Mouse (Mus musculus) hematopoietic stem cell, adult 5-6 weeks (primary cell): Measurements from ENCODE around the gene Ccdc160. TPM values are rescaled to one million over a fixed set of nuclear protein-coding genes. Genes with fewer than 3 reads are reported as not detected.

Source experiments
- ATAC-seq, 2 experiments: fragments of 125-278 bp in 1 of 2; replicated peaks in 1 of 2; 2 replicates each; pipeline ENCODE4 v1.8.0; 2016 to 2017; ENCODE audit warnings: inconsistent platforms in 2 of 2, mild to moderate bottlenecking in 2 of 2, moderate number of reproducible peaks in 2 of 2, low read depth in 1 of 2, moderate TSS enrichment in 1 of 2; ENCODE audit not compliant: low FRiP score in 2 of 2, poor library complexity in 2 of 2, severe bottlenecking in 2 of 2, insufficient read depth in 1 of 2, low TSS enrichment in 1 of 2
- total RNA-seq: library from RNA; stranded (forward); fragments of 172-1452, 232-1000 nt; gene quantifications from 2 replicates; pipeline ENCODE4 v1.2.3, GENCODE M21; 2017

Ccdc160 gene
- 0.25 and 1.3 TPM in 2 replicates for total RNA-seq

DNA sequence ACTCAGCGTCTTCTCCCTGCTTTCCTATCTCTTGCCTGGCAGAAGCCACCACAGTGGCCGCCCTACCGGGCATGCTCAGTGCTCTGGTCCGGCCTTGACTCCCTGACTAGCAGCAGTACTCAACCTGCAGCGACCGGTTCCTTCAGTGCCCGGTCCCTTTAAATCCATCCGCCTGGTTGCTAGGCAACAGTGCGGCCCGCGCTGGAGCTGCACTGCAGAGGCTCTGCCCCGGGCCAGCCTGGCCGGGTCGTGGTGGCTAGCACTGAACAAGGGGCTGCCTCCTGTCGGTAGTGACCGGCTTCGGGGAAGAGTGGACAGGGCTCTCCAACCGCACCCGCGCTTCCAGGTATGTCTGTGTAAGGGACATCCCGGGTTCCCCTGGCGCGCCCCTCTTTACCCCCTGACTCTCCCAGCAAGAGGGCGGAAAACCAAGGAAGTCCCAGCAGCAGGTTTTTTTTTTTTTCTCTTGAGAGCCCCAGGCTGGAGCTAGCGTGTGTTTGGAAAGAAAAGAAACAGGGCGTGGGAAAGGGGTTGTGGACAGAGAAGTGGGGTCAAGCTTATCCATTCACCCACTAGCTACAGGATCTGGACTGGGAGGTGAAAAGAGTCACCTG is at the start of gene Ccdc160:
Gene Ccdc160 (plus strand): TSS at position 221 of the 614 bp plus-strand sequence.
- peak; percentile 75 to 81 for ATAC-seq

DNA sequence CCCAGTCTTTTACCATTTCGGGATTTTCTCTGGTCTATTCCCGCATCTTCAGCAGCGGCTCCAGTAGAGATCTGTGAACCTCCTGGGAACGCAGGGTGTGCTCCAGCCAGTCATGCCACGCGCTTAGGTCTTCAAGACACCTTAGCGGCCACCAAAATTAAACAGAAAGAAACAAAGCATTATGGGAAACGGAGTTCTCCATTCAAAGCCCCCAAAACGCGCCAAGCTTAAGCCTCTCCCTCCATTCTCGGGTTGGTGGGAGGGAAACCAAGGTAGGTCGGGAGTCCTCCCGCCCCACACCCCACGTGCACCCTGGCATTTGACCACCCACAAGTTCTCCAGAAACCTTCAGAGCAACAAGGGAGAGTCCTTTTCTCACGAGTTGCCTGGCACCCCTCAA is 47.2 kb upstream of the Ccdc160 start:
- peak; percentile 28 to 48; a peak in 2 of 4 replicates for ATAC-seq

DNA sequence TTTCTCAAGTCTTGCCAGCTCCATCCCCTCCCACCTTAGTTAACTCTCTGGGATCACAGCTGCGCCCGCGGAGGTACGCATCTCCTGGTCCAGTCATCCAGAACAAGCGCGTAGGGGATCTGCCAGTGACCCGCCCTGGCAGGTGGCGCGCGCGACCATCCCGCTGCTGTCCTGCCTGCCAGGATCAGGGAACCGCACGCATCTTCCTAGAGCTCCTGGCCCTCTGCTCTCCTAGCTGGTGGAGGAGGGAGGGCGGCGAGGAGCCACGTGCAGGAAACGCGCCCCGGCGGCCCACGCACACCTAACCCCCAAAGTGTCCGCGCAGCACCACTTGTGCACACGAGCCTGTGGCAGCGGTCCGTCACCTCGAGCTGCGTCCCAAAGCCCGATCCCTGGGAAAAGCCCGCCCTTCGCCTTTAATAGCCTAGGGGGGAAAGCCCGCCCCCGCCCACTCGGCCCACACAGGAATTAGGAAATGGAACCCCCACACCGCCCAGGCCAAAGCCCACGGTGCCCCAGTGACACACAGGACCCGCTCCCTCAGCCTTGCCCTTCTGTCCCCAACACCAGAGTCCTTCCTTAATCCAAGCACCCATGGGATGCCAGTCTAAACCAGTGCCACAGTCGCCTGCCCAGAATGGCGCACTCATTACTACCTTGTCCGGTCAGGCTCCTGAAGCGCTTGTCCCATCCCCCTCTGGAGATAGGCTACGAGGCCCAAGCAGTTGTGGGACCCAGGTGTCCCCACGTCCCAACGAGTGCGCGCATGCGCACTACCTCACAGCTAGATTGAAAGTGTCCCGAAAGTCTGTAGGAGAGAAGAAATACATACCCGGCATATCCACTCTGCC is 46.6 kb upstream of the Ccdc160 start:
- peak; percentile 33 to 51 for ATAC-seq

DNA sequence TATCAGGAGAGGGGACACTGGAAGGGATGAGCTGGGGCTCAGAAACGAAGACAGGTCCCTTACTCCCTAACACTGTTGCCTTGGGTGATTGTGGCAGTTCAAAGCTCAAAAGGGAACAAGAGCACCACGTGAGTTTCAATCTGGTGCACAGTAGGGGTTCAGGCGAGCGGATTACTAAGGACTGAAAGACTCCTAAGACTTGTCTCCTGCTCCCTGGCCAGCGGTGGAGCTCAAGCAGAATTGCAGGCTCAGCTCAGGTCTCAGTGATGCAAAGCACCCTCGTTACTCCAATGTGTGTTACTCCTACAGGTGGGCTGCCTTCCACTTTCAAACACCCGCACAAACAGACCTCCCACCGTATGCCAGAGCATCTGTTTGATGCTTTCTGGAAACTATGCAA is 45.5 kb upstream of the Ccdc160 start:
- ATAC-seq: 0 out of 4 replicates have a peak, but pooled peaks of 1 of the 2 experiments have one; percentile 30

DNA sequence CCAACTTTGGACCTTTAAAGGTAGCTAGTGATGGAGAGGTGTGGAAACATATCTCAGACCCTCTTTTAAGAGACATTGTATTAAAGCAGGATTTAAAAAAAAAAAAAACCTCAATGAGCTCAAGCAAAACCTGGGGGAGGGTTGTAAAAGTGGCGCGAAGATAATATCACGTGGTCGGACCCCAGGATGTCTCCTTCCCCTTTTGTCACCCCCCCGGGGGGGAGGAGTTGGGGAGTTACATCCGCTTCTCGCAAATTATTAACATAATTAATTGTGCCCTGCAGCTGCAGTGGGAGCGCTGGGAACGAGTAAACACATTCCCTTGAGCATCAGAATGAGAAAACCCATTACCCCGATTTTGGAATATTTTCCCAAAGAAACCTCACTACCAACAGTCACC is 45.1 kb upstream of the Ccdc160 start:
- ATAC-seq: no peak

- peak in 1 of 2 experiments; percentile 45; a peak in 1 of 4 replicates for ATAC-seq
Measured at GRCm38 (mm10) chrX:52746849-52747248, 44.2 kb upstream of the Ccdc160 start.

- ATAC-seq: no peak
Measured at GRCm38 (mm10) chrX:52753491-52754085, 37.4 kb upstream of the Ccdc160 start.

GRCm38 (mm10) chrX:52757164-52757563 is 33.8 kb upstream of the Ccdc160 start:
- peak; percentile 63 to 68 for ATAC-seq

- no peak for ATAC-seq
Measured at GRCm38 (mm10) chrX:52759232-52759631, 31.8 kb upstream of the Ccdc160 start.

DNA sequence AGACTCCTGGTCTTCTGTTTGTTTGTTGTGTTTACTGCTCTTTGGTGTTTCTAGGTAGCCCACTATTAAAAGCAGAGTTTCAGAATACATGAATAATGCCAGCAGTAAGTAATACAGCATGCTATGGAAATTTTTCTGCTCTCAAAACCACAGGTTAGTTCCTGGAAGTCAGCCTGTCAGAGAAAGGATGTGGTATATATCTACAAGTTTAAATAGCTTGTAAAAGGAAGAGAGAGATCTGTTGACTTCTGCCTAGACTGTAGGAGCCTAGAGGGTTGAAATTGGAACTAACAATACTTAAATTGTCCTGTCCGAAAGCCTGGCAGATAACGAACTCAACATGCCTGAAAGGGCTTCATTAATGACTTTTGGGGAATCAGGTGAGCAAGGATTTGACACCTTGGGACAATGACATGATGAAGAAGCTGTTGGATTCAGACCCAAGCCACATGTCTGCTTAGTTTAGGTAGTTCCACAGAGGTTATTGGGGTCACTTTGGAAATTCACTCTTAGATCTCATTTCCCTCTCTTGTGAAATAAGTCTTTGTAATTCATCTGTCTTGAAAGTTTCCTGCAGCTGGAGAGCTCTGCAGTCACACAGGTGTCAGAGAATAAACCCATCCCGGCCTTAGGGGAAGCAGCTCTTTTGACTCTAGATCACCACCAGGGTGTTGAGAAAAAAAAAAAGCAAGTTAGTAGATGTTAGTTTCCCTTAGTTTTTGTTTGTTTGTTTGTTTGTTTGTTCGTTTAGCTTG is 30.6 kb upstream of the Ccdc160 start:
- ATAC-seq: peak; percentile 58 to 75; a peak in 3 of 4 replicates

- ATAC-seq: no peak
Measured at GRCm38 (mm10) chrX:52762221-52762620, 28.8 kb upstream of the Ccdc160 start.

GRCm38 (mm10) chrX:52775973-52776372 is 15.0 kb upstream of the Ccdc160 start:
- ATAC-seq: peak in 1 of 2 experiments; percentile 36; a peak in 1 of 4 replicates

- no peak for ATAC-seq
Measured at GRCm38 (mm10) chrX:52777671-52778070, 13.3 kb upstream of the Ccdc160 start.

GRCm38 (mm10) chrX:52783898-52784297 is 7.1 kb upstream of the Ccdc160 start:
- ATAC-seq: peak; percentile 90 to 92

DNA sequence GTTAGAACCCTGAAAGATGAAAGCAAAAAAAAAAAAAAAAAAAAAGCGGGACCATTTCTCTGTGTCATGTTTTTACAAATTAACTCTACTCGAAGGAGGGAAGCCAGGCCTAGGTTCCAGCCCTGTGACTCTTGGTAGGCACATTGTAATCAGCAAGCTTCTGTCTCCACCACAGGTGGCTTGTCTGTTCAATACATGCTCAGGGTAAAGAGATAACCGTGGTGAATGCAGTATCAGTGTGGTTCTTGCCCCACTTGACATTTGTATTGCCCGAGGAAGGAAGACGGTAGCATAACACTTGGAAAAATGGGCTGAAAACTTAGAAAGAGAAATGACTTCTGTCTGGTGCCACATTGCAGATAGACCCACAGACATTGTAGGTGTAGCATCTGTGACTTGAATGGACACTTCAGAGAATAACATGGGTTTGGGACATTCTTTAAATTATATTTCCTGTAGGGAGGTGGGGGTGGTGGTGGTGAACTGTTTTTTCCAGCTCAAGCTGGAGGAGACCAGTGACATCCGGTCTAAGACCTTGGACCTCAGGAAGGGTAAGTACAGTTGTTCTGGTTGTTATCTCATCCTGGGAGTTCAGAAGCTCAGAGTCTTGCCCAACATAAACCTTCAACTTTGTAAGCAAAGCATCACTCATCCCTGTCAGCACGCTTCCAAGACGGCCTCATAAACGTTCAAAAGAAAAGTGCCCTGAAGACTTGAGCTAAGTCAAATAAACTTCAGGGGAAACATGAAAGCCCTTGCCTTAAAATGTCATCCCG is 1.1 kb downstream of the Ccdc160 start:
- no peak for ATAC-seq

DNA sequence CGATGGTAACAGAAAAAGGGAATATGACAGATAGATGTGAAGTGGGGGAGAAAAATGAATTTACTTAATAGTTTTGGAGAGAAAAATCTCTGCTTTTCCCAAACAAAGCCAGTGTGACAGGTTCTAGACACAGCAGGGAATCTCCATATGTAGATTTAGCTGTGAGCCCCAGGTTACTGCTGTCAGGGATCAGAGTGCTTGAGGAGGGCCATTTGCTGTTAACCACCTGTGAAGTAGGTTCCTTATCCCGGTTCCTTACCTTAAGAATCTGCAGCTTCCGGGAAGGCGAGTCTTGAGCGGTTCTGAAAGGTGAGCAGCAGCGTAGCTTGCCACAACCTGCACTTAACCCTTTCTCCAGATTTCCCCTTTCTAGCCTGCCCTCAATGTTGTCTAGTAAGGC is 1.9 kb downstream of the Ccdc160 start:
- ATAC-seq: no peak

- no peak for ATAC-seq
Measured at GRCm38 (mm10) chrX:52795816-52796215, 4.8 kb downstream of the Ccdc160 start.
